Mouse (Mus musculus): ENCODE data around the gene Poc1b. TPM values are rescaled to one million over a fixed set of nuclear protein-coding genes. Genes with fewer than 3 reads are reported as not detected.

Poc1b gene
- polyA plus RNA-seq (2014; fragmentation: Nextera tagmentation; extraction: Ambion mirVana) = 31.1 and 33.5 TPM in 2 replicates

- no peak for TF ChIP-seq CTCF (IDR thresholded peaks at IDR 0.05; ENCODE audit: low read depth)
- under 1% methylated on average over 106 of the region's 106 CpGs for WGBS
These were observed at the start of gene Poc1b for GRCm38 (mm10) chr10:99106703-99107631. Gene Poc1b, plus strand, starts transcription at chr10:99107036.

GRCm38 (mm10) chr10:99060588-99060987, 46.2 kb upstream of the Poc1b start:
- TF ChIP-seq CTCF (IDR thresholded peaks at IDR 0.05; ENCODE audit: low read depth) = no peak
- no peak overlapping the region for H3K4me2 ChIP-seq
- no peaks in the 10 kb centered on the region for H3K4me1 ChIP-seq (ENCODE audit: insufficient read depth)
- DNase-seq (no peak), ATAC-seq (ENCODE audit: insufficient read depth) (no peak)
- no peaks in the 10 kb centered on the region for H3K36me3 ChIP-seq (ENCODE audit: insufficient read depth)
- 83% methylated on average over 7 of the region's 7 CpGs for WGBS
- H3K27ac ChIP-seq (ENCODE audit: low read depth) = no peak overlapping the region
- H3K9me3 ChIP-seq (ENCODE audit: low read depth, low read length) = no peaks in the 10 kb centered on the region
- H3K27me3 ChIP-seq (ENCODE audit: insufficient read depth, low read length) = no peaks in the 10 kb centered on the region
- no peak overlapping the region for H3K4me3 ChIP-seq (ENCODE audit: low read depth, low read length)
- H3K9ac ChIP-seq = no peak overlapping the region

More at GRCm38 (mm10) chr10:99106703-99107631, at the start of gene Poc1b:
- Histone ChIP-seq H3K27me3 (ENCODE audit: insufficient read depth, low read length) (no peaks in the 10 kb centered on the region), H3K4me2 (peak within 1 kb of the TSS; percentile 97), H3K27ac (ENCODE audit: low read depth) (peak within 1 kb of the TSS; percentile 83), H3K4me1 (ENCODE audit: insufficient read depth) (no peaks in the 10 kb centered on the region), H3K36me3 (ENCODE audit: insufficient read depth) (peaks cover 19% of the 10 kb centered on the region), H3K9ac (peak within 1 kb of the TSS; percentile 87), H3K9me3 (ENCODE audit: low read depth, low read length) (peaks cover 9% of the 10 kb centered on the region; the same call in 1 of the 2 replicates), H3K4me3 (ENCODE audit: low read depth, low read length) (peak within 1 kb of the TSS; percentile 91)
- ATAC-seq (ENCODE audit: insufficient read depth) (peak; percentile 94), DNase-seq (peak; percentile 97)

GRCm38 (mm10) chr10:99061418-99061817, 45.4 kb upstream of the Poc1b start:
- WGBS = 84% methylated on average over 10 of the region's 10 CpGs
- Histone ChIP-seq H3K27ac (ENCODE audit: low read depth) (no peak overlapping the region), H3K9ac (no peak overlapping the region), H3K27me3 (ENCODE audit: insufficient read depth, low read length) (no peaks in the 10 kb centered on the region), H3K36me3 (ENCODE audit: insufficient read depth) (no peaks in the 10 kb centered on the region), H3K9me3 (ENCODE audit: low read depth, low read length) (no peaks in the 10 kb centered on the region), H3K4me3 (ENCODE audit: low read depth, low read length) (no peak overlapping the region), H3K4me2 (no peak overlapping the region), H3K4me1 (ENCODE audit: insufficient read depth) (no peaks in the 10 kb centered on the region)
- no peak for ATAC-seq (ENCODE audit: insufficient read depth)
- DNase-seq = no peak
- no peak for TF ChIP-seq CTCF (IDR thresholded peaks at IDR 0.05; ENCODE audit: low read depth)

GRCm38 (mm10) chr10:99062546-99062945, 44.3 kb upstream of the Poc1b start:
- H3K4me3 ChIP-seq (ENCODE audit: low read depth, low read length) = no peak overlapping the region
- ATAC-seq (ENCODE audit: insufficient read depth) (no peak), DNase-seq (no peak)
- H3K36me3 ChIP-seq (ENCODE audit: insufficient read depth) = no peaks in the 10 kb centered on the region
- no peak overlapping the region for H3K27ac ChIP-seq (ENCODE audit: low read depth)
- H3K27me3 ChIP-seq (ENCODE audit: insufficient read depth, low read length) = no peaks in the 10 kb centered on the region
- WGBS = 66% methylated on average over 5 of the region's 5 CpGs
- no peak for TF ChIP-seq CTCF (IDR thresholded peaks at IDR 0.05; ENCODE audit: low read depth)
- no peaks in the 10 kb centered on the region for H3K4me1 ChIP-seq (ENCODE audit: insufficient read depth)
- no peaks in the 10 kb centered on the region for H3K9me3 ChIP-seq (ENCODE audit: low read depth, low read length)
- no peak overlapping the region for H3K9ac ChIP-seq
- H3K4me2 ChIP-seq = no peak overlapping the region

- no peak overlapping the region for H3K9ac ChIP-seq
- TF ChIP-seq CTCF (IDR thresholded peaks at IDR 0.05; ENCODE audit: low read depth) = no peak
- H3K27ac ChIP-seq (ENCODE audit: low read depth) = no peak overlapping the region
- H3K9me3 ChIP-seq (ENCODE audit: low read depth, low read length) = no peaks in the 10 kb centered on the region
- H3K4me3 ChIP-seq (ENCODE audit: low read depth, low read length) = no peak overlapping the region
- H3K4me2 ChIP-seq = no peak overlapping the region
- no peak for DNase-seq
- 75% methylated on average over 18 of the region's 18 CpGs for WGBS
- no peaks in the 10 kb centered on the region for H3K27me3 ChIP-seq (ENCODE audit: insufficient read depth, low read length)
- no peaks in the 10 kb centered on the region for H3K36me3 ChIP-seq (ENCODE audit: insufficient read depth)
- ATAC-seq (ENCODE audit: insufficient read depth) = no peak
- no peaks in the 10 kb centered on the region for H3K4me1 ChIP-seq (ENCODE audit: insufficient read depth)
These were observed 30.5 kb upstream of the Poc1b start for GRCm38 (mm10) chr10:99076113-99076895.

GRCm38 (mm10) chr10:99078621-99079020, 28.2 kb upstream of the Poc1b start:
- no peak for ATAC-seq (ENCODE audit: insufficient read depth)
- TF ChIP-seq CTCF (IDR thresholded peaks at IDR 0.05; ENCODE audit: low read depth) = no peak
- WGBS = 74% methylated on average over 2 of the region's 2 CpGs
- Histone ChIP-seq H3K9ac (no peak overlapping the region), H3K27me3 (ENCODE audit: insufficient read depth, low read length) (no peaks in the 10 kb centered on the region), H3K9me3 (ENCODE audit: low read depth, low read length) (no peaks in the 10 kb centered on the region), H3K36me3 (ENCODE audit: insufficient read depth) (no peaks in the 10 kb centered on the region), H3K4me2 (no peak overlapping the region), H3K27ac (ENCODE audit: low read depth) (no peak overlapping the region), H3K4me3 (ENCODE audit: low read depth, low read length) (no peak overlapping the region), H3K4me1 (ENCODE audit: insufficient read depth) (no peaks in the 10 kb centered on the region)
- no peak for DNase-seq

- DNase-seq (no peak), ATAC-seq (ENCODE audit: insufficient read depth) (no peak)
- Histone ChIP-seq H3K27ac (ENCODE audit: low read depth) (no peak overlapping the region), H3K4me3 (ENCODE audit: low read depth, low read length) (no peak overlapping the region), H3K9ac (no peak overlapping the region), H3K9me3 (ENCODE audit: low read depth, low read length) (no peaks in the 10 kb centered on the region), H3K27me3 (ENCODE audit: insufficient read depth, low read length) (no peaks in the 10 kb centered on the region), H3K4me1 (ENCODE audit: insufficient read depth) (no peaks in the 10 kb centered on the region), H3K36me3 (ENCODE audit: insufficient read depth) (no peaks in the 10 kb centered on the region), H3K4me2 (no peak overlapping the region)
- TF ChIP-seq CTCF (IDR thresholded peaks at IDR 0.05; ENCODE audit: low read depth) = no peak
- WGBS = 77% methylated on average over 10 of the region's 10 CpGs
These were observed 25.3 kb upstream of the Poc1b start for GRCm38 (mm10) chr10:99081569-99081990.
